Mouse (Mus musculus) G1E (cell line): ENCODE data around the gene Casp8.
"Not testable (repeated sequence)": the region's sequence is repeated elsewhere in the genome, so short reads cannot be mapped to it uniquely, and the experiment has no call there.

Experiments
- CTCF ChIP-seq: IDR thresholded peaks from 2 replicates; pipeline ENCODE4 v1.5.1; 2012; ENCODE audit warnings: low read depth, low read length, inconsistent platforms, mixed read lengths
- GATA1 ChIP-seq: IDR thresholded peaks from 2 replicates; pipeline ENCODE4 v1.6.1; 2012; ENCODE audit warnings: borderline replicate concordance, low read length, inconsistent platforms, mixed read lengths
- GATA2 ChIP-seq: IDR thresholded peaks from 2 replicates; pipeline ENCODE4 v1.6.1; 2012; ENCODE audit warnings: low read depth, low read length, inconsistent platforms, borderline replicate concordance
- POLR2AphosphoS5 ChIP-seq: IDR thresholded peaks from 2 replicates; pipeline ENCODE4 v1.6.1; 2012; ENCODE audit warnings: low read depth, low read length, inconsistent platforms; ENCODE audit not compliant: insufficient replicate concordance
- TAL1 ChIP-seq: conservative IDR thresholded peaks from 2 replicates; pipeline ENCODE4 v1.6.1; 2012; ENCODE audit warnings: low read depth, low read length, inconsistent platforms, mixed read lengths

GRCm38 (mm10) chr1:58859131-58859530 is 64.0 kb downstream of the Casp8 start:
- not testable (repeated sequence) for TF ChIP-seq TAL1, CTCF, GATA1, GATA2, POLR2AphosphoS5
